Mouse (Mus musculus): ENCODE results near the gene Enpp3. TPM values are rescaled to one million over a fixed set of nuclear protein-coding genes. Genes with fewer than 3 reads are reported as not detected.

Enpp3 gene
- 2.4 and 4.2 TPM in 2 replicates for polyA plus RNA-seq (2014; fragmentation: Nextera tagmentation; extraction: Ambion mirVana)

DNA sequence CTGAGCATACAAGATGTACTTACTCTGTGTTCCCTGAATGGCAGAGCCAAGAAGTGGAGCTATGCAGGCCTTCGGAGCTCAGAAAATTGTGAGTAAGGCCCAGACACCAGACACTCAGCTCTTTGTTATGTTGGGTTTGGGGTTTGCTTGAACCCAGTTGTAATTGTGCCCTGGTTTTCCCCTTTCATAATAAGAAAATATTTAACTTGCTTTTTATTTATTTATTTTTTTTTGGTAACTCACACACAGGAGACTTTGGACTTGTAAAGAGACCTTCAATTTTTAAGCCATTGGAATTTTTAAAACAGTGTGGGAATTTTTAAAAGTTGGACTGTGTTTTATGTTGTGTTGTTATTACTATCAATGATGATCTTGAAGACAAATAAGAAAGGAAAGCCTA, at the start of gene Enpp3:
TSS of gene Enpp3 (minus strand) at position 148 of the 400 bp plus-strand sequence.
- Histone ChIP-seq H3K27me3 (ENCODE audit: insufficient read depth, low read length) (no peaks in the 10 kb centered on the region), H3K9ac (no peak within 1 kb of the TSS), H3K4me2 (no peak within 1 kb of the TSS), H3K27ac (ENCODE audit: low read depth) (no peak within 1 kb of the TSS), H3K4me1 (ENCODE audit: insufficient read depth) (no peaks in the 10 kb centered on the region), H3K4me3 (ENCODE audit: low read depth, low read length) (no peak within 1 kb of the TSS), H3K36me3 (ENCODE audit: insufficient read depth) (no peaks in the 10 kb centered on the region), H3K9me3 (ENCODE audit: low read depth, low read length) (no peaks in the 10 kb centered on the region)
- no peak for ATAC-seq (ENCODE audit: insufficient read depth)
- no peak for DNase-seq
- WGBS = 83% methylated on average over 1 of the region's 1 CpGs
- TF ChIP-seq CTCF (IDR thresholded peaks at IDR 0.05; ENCODE audit: low read depth) = no peak

DNA sequence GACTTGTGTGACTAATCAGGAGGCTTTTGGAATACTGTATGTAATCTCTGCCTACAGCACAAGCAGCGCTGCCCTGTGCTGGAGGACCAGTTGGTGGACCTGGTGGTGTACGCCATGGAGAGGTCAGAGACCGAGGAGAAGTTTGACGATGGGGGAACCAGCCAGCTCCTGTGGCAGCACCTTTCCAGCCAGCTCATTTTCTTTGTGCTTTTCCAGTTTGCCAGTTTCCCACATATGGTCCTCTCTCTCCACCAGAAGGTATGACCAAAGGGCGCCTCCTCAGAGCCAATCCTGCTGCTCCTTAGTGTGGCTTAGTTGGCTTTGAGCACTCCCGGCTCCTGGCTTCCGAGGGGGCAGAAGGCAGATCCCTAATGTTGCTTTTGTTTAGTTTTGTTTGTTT, 45.7 kb upstream of the Enpp3 start:
- H3K27me3 ChIP-seq (ENCODE audit: insufficient read depth, low read length) = no peaks in the 10 kb centered on the region
- no peak overlapping the region for H3K4me2 ChIP-seq
- DNase-seq (no peak), ATAC-seq (ENCODE audit: insufficient read depth) (no peak)
- no peak overlapping the region for H3K9ac ChIP-seq
- H3K9me3 ChIP-seq (ENCODE audit: low read depth, low read length) = no peaks in the 10 kb centered on the region
- peaks cover 81% of the 10 kb centered on the region for H3K36me3 ChIP-seq (ENCODE audit: insufficient read depth)
- no peak for TF ChIP-seq CTCF (IDR thresholded peaks at IDR 0.05; ENCODE audit: low read depth)
- no peak overlapping the region for H3K4me3 ChIP-seq (ENCODE audit: low read depth, low read length)
- WGBS = 93% methylated on average over 7 of the region's 7 CpGs
- no peaks in the 10 kb centered on the region for H3K4me1 ChIP-seq (ENCODE audit: insufficient read depth)
- no peak overlapping the region for H3K27ac ChIP-seq (ENCODE audit: low read depth)

DNA sequence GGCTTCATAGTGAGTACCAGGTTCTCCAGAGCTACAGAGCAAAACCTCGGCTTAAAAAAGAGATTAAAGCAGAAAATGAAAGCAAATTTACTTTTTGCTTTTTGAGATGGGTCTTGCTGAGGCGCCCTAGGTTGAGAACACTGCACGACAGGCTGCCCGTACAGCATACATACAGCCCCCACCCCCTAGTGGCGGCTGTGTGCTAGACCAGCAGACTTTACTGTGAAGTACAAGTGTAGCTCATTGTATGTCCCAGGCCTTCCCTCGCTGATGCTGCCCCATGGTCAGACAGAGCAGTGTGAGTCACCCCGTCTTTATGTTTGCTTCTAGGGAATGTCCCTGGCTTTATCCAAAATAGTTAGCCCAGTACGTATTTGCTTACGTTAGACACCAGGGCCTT, 43.4 kb upstream of the Enpp3 start:
- Histone ChIP-seq H3K4me3 (ENCODE audit: low read depth, low read length) (no peak overlapping the region), H3K9me3 (ENCODE audit: low read depth, low read length) (no peaks in the 10 kb centered on the region), H3K4me2 (no peak overlapping the region), H3K36me3 (ENCODE audit: insufficient read depth) (peaks cover 82% of the 10 kb centered on the region), H3K9ac (no peak overlapping the region), H3K27ac (ENCODE audit: low read depth) (no peak overlapping the region), H3K4me1 (ENCODE audit: insufficient read depth) (no peaks in the 10 kb centered on the region), H3K27me3 (ENCODE audit: insufficient read depth, low read length) (no peaks in the 10 kb centered on the region)
- 73% methylated on average over 9 of the region's 9 CpGs for WGBS
- ATAC-seq (ENCODE audit: insufficient read depth) = no peak
- DNase-seq = peak; percentile 58
- TF ChIP-seq CTCF (IDR thresholded peaks at IDR 0.05; ENCODE audit: low read depth) = peak; percentile 63

DNA sequence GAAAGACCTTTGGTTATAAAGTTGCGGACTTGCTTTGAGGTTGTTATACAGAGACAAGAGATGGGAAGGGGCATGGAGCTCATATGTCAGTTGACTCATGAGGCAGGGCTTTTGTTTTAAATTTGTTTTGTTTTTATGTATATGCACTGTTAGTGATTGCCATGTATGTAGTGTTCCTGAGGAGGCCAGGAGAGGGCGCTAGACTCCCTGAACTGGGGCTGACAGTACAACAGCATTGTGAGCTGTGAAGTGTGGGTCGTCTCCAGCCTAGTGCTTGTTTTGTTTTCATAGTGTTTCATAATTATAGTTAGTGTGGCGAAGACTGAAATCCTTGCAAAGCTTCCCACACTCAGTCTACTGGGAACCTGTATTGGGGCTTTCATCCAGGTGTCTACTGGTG, 31.0 kb upstream of the Enpp3 start:
- no peaks in the 10 kb centered on the region for H3K4me1 ChIP-seq (ENCODE audit: insufficient read depth)
- no peaks in the 10 kb centered on the region for H3K27me3 ChIP-seq (ENCODE audit: insufficient read depth, low read length)
- peak; percentile 31 for TF ChIP-seq CTCF (IDR thresholded peaks at IDR 0.05; ENCODE audit: low read depth)
- no peak overlapping the region for H3K9ac ChIP-seq
- WGBS = 80% methylated on average over 4 of the region's 4 CpGs
- H3K27ac ChIP-seq (ENCODE audit: low read depth) = no peak overlapping the region
- no peak for DNase-seq
- no peaks in the 10 kb centered on the region for H3K9me3 ChIP-seq (ENCODE audit: low read depth, low read length)
- H3K4me3 ChIP-seq (ENCODE audit: low read depth, low read length) = no peak overlapping the region
- no peak overlapping the region for H3K4me2 ChIP-seq
- H3K36me3 ChIP-seq (ENCODE audit: insufficient read depth) = peaks cover 63% of the 10 kb centered on the region
- ATAC-seq (ENCODE audit: insufficient read depth) = no peak

DNA sequence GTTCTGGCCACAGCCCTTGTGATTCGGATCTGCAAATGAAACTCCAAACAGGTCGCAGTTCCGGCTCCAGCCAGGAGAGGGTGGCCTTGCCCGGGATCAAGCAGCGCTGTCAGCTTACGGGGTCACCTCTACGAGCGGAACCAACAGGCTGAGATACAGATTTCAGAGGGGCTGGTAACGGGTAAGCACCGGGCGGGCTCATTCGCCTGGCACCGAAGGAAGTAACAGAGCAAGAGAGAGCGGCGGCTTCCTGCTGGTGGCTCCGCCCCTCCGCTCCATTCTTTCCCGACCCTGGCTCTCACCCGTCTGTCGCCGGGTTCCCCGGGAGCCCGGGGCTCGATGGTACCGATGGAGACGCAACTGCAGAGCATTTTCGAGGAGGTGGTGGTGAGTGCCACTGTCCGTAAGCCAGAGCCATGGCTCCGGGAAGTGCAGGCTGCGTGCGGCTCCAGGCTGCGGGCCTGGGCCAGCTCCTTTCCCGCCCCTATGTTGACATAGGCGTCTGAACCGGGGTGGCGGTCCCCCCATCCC, 27.2 kb upstream of the Enpp3 start, which contains the start of gene Med23:
TSS of gene Med23 (plus strand) at position 227 of the 531 bp plus-strand sequence.
- Histone ChIP-seq H3K27ac (ENCODE audit: low read depth) (no peak within 1 kb of the TSS), H3K4me1 (ENCODE audit: insufficient read depth) (no peaks in the 10 kb centered on the region), H3K9me3 (ENCODE audit: low read depth, low read length) (no peaks in the 10 kb centered on the region), H3K4me3 (ENCODE audit: low read depth, low read length) (peak within 1 kb of the TSS; percentile 65), H3K36me3 (ENCODE audit: insufficient read depth) (peaks cover 28% of the 10 kb centered on the region), H3K27me3 (ENCODE audit: insufficient read depth, low read length) (no peaks in the 10 kb centered on the region), H3K4me2 (peak within 1 kb of the TSS; percentile 67), H3K9ac (peak within 1 kb of the TSS; percentile 68)
- peak; percentile 95 for TF ChIP-seq CTCF (IDR thresholded peaks at IDR 0.05; ENCODE audit: low read depth)
- 0% methylated on average over 36 of the region's 36 CpGs for WGBS
- DNase-seq (peak; percentile 98), ATAC-seq (ENCODE audit: insufficient read depth) (peak; percentile 100)

DNA sequence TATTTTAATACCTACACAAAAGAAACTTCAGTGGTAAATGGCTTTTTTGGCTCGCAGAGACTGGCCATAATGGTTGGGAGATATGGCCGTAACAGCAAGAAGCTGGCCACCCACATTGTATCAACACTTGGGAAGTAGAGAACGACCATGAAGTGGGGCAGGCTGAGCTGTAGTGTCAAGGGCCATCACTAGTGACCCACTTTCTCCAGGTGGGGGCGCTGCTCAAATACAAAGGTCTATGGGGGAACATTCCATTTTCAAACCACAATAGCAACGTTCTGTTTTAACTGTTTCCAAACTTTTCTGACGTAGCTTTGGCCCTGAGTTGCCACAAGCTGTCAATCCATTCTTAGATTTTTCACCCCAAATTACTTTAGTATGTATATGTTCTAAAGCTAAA, 21.8 kb upstream of the Enpp3 start:
- 58% methylated on average over 6 of the region's 6 CpGs for WGBS

DNA sequence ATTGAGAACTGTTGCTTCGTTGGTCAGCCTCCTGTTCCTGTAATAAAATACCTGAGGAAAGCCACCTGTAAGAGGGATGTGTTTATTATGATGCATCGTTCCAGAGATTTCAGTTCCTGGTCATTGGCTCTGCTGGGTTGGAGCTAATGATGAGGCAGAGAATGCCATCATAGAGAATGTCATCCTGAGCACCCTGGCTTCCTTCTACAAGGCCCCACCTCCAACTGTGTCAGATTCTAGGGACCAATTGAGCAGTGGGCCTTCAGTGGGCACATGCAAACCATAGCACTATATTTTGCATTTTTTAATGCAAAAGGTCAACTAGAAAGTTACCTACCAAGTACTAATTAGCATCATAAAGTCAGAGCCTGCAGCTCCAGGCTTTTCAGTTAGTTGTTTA, 20.5 kb upstream of the Enpp3 start:
- Histone ChIP-seq H3K27ac (ENCODE audit: low read depth) (no peak overlapping the region), H3K27me3 (ENCODE audit: insufficient read depth, low read length) (no peaks in the 10 kb centered on the region), H3K4me2 (no peak overlapping the region), H3K4me3 (ENCODE audit: low read depth, low read length) (no peak overlapping the region), H3K9me3 (ENCODE audit: low read depth, low read length) (no peaks in the 10 kb centered on the region), H3K9ac (no peak overlapping the region), H3K4me1 (ENCODE audit: insufficient read depth) (no peaks in the 10 kb centered on the region), H3K36me3 (ENCODE audit: insufficient read depth) (no peaks in the 10 kb centered on the region)
- DNase-seq (no peak), ATAC-seq (ENCODE audit: insufficient read depth) (no peak)
- 80% methylated on average over 2 of the region's 2 CpGs for WGBS
- TF ChIP-seq CTCF (IDR thresholded peaks at IDR 0.05; ENCODE audit: low read depth) = no peak

More for the DNA sequence above, 21.8 kb upstream of the Enpp3 start:
- no peaks in the 10 kb centered on the region for H3K9me3 ChIP-seq (ENCODE audit: low read depth, low read length)
- no peak for TF ChIP-seq CTCF (IDR thresholded peaks at IDR 0.05; ENCODE audit: low read depth)
- H3K27ac ChIP-seq (ENCODE audit: low read depth) = no peak overlapping the region
- no peak overlapping the region for H3K4me3 ChIP-seq (ENCODE audit: low read depth, low read length)
- no peaks in the 10 kb centered on the region for H3K36me3 ChIP-seq (ENCODE audit: insufficient read depth)
- H3K4me2 ChIP-seq = no peak overlapping the region
- no peaks in the 10 kb centered on the region for H3K4me1 ChIP-seq (ENCODE audit: insufficient read depth)
- ATAC-seq (ENCODE audit: insufficient read depth) (no peak), DNase-seq (no peak)
- H3K27me3 ChIP-seq (ENCODE audit: insufficient read depth, low read length) = no peaks in the 10 kb centered on the region
- H3K9ac ChIP-seq = no peak overlapping the region

All from lung, embryonic 14.5 days (tissue).